Mouse (Mus musculus): ENCODE measurements around the gene Tcp11. TPM values are rescaled to one million over a fixed set of nuclear protein-coding genes. Genes with fewer than 3 reads are reported as not detected.

The Tcp11 gene
- polyA plus RNA-seq, 3 experiments from 2014 or later, result 1.8 to 1.9 (median 1.8) TPM

GRCm38 (mm10) chr17:28084395-28084905, 4.0 kb upstream of the Tcp11 start:
- ATAC-seq, result no peak

GRCm38 (mm10) chr17:28082863-28083262, 2.4 kb upstream of the Tcp11 start:
- no peak for ATAC-seq

DNA sequence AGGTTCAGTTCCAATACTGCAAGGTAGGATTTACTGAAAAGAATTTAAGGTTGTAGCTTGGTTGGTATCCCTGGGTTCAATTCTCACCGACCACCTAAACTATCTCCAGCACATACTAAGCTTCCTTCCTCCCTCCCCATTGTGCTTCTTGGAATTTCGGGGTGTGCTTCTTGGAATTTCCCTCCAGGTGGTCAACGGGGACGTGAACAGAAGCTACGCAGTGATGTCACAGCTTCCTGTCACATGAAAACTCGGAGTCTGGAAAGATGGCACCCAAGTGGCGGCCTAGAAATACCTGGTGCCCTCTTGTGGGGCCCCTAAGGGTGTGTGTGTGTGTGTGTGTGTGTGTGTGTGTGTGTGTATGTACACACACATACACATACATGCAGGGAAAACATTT, 1.4 kb upstream of the Tcp11 start:
- ATAC-seq, result no peak

DNA sequence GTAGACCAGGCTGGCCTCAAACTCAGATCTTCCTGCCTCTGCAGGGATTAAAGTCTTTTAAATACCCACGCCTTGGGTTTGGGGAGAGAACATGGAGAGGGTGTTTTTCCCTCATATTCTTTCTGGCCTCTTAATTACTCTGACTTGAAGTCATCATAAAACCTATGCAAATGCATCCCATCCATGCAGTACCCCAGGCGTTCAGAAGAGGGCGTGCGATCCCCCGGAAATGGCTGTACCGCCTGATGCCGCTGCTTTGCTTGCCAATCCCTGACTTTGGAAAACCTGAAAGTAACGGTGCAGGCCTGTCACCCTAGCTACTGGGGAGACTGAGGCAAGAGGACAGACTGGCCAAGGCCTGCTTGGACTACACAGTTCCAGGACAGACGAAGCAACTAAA, 946 bp upstream of the Tcp11 start:
- no peak for ATAC-seq

GRCm38 (mm10) chr17:28080817-28081165, 352 bp upstream of the Tcp11 start:
- ATAC-seq, result no peak

- ATAC-seq, result peak; percentile 83
Measured at GRCm38 (mm10) chr17:28079618-28080017, 821 bp downstream of the Tcp11 start.

GRCm38 (mm10) chr17:28078028-28078427, 2.4 kb downstream of the Tcp11 start:
- no peak for ATAC-seq

GRCm38 (mm10) chr17:28074486-28074885, 6.0 kb downstream of the Tcp11 start:
- ATAC-seq, result no peak

GRCm38 (mm10) chr17:28072730-28073129, 7.7 kb downstream of the Tcp11 start:
- no peak for ATAC-seq

GRCm38 (mm10) chr17:28070256-28070655, 10.2 kb downstream of the Tcp11 start:
- no peak for ATAC-seq

GRCm38 (mm10) chr17:28069446-28069845, 11.0 kb downstream of the Tcp11 start:
- ATAC-seq, result no peak

- no peak for ATAC-seq
Measured at GRCm38 (mm10) chr17:28067303-28067702, 13.1 kb downstream of the Tcp11 start.

DNA sequence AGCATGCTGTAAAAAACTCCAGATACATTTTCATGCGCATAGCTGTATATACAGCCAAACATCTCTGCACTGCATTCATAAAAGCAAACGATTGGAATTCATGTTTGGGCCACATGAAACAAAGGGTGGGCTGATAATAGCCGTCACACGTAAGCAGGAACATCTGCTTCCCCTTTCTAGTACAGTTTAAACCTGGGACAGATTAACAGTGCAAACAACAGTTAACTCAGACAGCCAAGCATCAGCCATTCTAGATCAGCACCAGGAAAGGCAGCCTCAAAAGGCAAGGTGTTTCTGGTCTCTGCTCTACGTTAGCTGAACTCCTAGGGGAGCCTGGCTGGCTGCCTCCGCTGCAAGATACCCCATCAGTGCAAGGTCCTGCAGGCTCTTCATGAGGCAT, 17.3 kb downstream of the Tcp11 start:
- ATAC-seq, result no peak

DNA sequence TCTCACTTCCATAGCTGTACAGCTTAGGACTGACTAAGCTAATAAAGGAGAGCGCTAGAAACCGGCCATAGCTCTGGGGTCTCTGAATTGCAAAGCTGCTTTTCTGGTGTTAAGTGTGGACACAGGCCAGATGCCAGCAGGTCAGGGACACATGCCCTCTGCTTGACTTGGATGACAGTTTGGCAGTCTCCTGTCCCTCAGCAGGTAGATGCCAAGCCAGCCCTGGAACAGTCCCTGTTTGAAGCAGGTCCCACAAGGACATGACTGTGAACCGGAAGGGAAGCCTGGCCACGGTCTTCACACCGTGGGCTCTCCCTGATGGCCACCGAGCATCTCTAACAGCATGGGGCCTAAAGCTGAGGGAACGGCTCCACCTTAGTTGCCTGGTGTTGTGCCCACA, 17.7 kb downstream of the Tcp11 start:
- ATAC-seq, result no peak

DNA sequence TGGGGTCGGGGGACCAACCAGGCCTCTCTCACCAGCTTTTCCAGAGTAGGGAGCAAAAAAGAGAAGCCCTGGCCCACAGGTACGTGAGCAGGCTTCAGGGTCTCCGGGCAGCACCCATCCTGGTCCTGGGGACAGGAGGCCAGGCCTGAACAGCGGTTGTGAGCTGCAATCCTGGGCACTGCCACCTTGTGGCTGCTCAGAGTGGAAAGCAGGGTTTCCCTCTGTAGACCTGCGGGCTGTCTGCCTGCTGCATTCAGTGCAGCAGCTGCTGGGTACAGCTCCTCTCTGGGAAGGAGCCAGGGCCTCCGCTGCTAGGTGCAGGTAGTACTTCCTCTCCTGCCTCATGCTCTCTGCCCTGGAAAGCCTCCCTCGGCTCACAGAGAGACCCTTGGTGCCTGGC, 19.0 kb downstream of the Tcp11 start:
- no peak for ATAC-seq

DNA sequence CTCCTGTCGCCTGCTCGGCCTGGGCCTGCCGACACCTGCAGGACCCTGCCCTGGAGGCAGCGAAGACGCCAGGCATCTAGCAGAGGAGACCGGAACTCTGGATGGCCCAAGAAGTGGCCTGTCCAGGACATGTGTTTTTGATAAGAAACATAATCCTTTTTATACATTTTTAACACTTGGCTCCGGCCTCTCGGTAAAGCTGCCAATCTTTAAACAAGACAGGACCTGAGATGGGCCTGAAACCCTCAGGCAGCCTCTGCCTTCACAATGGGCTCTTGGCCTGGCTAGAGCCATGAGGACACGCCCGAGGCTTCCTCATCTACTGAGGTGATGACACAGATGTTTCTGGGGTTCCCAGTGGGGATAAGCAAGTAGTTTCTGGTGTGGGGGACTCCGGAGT, 19.8 kb downstream of the Tcp11 start:
- ATAC-seq, result no peak

DNA sequence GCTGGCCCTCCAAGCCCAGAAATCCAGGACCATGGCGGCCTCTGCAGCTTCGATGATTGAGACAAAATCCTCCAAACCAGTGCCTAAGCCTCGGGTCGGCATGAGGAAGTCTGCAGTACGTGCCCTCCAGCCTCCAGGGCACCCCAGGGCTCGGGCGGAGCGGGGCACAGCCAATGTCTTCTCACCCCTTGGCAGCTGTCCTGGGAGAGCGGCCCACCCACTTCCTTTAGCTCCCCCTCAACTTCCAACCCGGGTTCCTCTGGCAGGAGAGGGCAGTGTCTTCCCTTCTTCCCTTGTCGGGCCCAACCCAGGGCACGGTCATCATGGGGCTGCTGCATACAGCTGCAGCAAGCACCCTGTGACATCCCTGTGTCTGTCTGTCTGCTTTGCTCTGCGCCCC, 22.1 kb downstream of the Tcp11 start:
- ATAC-seq, result no peak

GRCm38 (mm10) chr17:28052293-28052863, 28.1 kb downstream of the Tcp11 start:
- ATAC-seq, result no peak

GRCm38 (mm10) chr17:28050210-28050609, 30.2 kb downstream of the Tcp11 start:
- ATAC-seq, result no peak

GRCm38 (mm10) chr17:28048425-28048824, 32.0 kb downstream of the Tcp11 start:
- ATAC-seq, result no peak

DNA sequence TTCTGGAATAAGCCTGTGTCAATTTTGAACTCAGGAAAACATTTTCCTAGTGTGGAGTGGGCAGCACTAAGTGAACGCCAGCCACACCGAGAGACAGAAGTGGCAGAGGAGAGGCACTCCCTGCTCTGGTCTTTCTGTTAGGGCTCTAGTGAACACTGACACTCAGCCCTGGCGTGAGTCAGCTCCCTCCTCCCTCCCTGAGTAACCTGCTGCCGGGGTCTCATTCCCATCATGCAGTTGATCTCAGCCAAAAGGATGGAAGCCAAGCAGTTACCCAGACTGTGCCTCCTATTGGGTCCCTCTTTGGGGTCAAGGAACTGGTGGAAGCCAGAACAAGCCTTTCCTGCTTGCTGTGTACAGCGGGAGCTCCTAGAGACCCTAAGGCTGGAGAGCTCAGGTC, 32.9 kb downstream of the Tcp11 start:
- ATAC-seq, result no peak

- ATAC-seq, result no peak
Measured at GRCm38 (mm10) chr17:28047017-28047416, 33.4 kb downstream of the Tcp11 start.

GRCm38 (mm10) chr17:28042299-28042771, 38.1 kb downstream of the Tcp11 start:
- no peak for ATAC-seq

GRCm38 (mm10) chr17:28041298-28041697, 39.1 kb downstream of the Tcp11 start:
- ATAC-seq, result no peak

DNA sequence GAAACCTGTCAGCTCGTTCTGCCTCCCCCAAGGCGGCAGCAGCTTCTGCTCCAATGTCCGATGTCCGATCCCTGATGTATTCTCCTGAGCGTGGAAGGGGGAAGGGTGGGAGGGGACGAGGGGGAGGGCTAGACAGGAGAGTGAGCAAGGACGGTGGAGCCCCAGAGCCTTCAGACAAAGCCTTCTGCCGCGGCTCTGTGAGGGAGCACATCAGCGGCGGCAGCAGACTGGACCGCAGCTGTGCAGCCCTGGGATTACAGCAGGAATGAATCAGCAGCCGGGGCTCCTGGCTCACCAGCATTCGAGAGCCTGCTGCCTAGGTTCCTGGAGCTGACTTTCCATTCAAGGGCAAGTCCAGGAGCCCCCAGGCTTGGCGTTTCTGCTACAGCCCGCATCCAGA, 39.8 kb downstream of the Tcp11 start:
- no peak for ATAC-seq
